Mouse (Mus musculus): ENCODE results near the gene Fgd1. TPM values are rescaled to one million over a fixed set of nuclear protein-coding genes. Genes with fewer than 3 reads are reported as not detected.

Gene Fgd1
- polyA plus RNA-seq, 1 experiment, result 2.2 TPM

DNA sequence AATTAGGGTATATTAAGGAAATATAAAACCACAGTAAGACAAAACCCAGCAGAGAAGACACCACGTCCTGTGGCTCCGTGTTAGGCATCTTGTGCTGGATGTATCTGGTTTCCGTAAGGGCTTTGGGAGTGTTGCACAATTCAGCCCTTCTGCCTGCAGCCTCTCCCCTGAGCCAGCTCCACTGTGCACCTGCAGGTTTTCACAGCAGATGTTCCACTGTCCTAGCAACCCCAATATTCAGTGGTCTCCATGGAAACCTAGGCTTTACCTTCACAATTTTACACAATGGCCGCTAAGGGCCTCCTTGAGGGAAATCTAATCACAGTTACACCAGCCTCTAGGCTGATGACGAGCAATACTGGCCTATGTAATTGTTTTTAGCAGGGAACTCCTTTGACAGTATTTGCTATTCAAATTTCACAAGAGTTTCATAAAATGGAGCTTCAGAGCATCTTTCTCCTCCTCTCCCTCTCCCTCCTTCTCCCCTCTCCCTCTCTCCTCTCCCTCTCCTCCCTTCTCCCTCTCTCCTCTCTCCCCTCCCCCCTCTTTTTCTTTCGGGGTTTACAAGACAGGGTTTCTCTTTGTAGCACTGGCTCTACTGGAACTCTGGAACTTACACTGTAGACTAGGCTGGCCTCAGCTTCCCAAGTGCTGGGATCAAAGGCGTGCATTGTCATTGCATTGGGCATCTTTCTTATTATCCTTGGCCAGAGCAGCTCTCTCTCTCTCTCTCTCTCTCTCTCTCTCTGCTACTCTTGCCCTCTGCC, 61.5 kb downstream of the Fgd1 start:
- WGBS, result 63% methylated on average over 7 of the region's 7 CpGs
- TF ChIP-seq CTCF (IDR thresholded peaks at IDR 0.05; ENCODE audit: control insufficient read depth, insufficient read depth, low read length) (no peak), POLR2A (IDR thresholded peaks at IDR 0.05; ENCODE audit: borderline replicate concordance, control insufficient read depth, low read depth, low read length) (no peak)
- H3K4me3 ChIP-seq (replicated peaks; ENCODE audit: control insufficient read depth, low read depth, low read length), result no peak overlapping the region
- H3K27ac ChIP-seq (ENCODE audit: control insufficient read depth, insufficient read depth, low read depth, low read length, poor library complexity), result no peak overlapping the region
- no peaks in the 10 kb centered on the region for H3K4me1 ChIP-seq (ENCODE audit: control insufficient read depth, insufficient read depth, low read length)

DNA sequence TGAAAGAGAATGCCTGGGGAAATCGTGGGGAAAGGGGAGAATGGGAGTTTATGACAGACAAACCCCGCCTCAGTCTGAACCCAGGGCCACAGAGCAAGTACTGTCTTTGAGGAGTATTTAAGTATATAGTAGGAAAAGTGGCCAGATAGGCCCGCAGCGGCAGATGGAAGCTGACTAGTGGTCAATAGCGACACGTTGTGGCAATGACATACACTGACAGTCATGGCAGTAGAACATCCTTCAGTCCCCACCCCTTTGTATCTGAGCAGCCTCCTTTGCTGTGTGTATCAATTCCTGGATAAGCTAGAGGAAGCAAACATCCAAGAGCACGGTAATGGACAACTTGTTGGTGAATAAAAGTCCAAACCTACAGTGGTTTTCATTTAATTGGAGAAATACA, 70.8 kb downstream of the Fgd1 start:
- Histone ChIP-seq H3K27ac (ENCODE audit: control insufficient read depth, insufficient read depth, low read depth, low read length, poor library complexity) (no peak overlapping the region), H3K4me1 (ENCODE audit: control insufficient read depth, insufficient read depth, low read length) (no peaks in the 10 kb centered on the region), H3K4me3 (replicated peaks; ENCODE audit: control insufficient read depth, low read depth, low read length) (no peak overlapping the region)
- TF ChIP-seq POLR2A (IDR thresholded peaks at IDR 0.05; ENCODE audit: borderline replicate concordance, control insufficient read depth, low read depth, low read length) (no peak), CTCF (IDR thresholded peaks at IDR 0.05; ENCODE audit: control insufficient read depth, insufficient read depth, low read length) (peak; percentile 42; the same call in 1 of the 2 replicates)
- WGBS, result 13% methylated on average over 7 of the region's 7 CpGs

- Histone ChIP-seq H3K4me3 (replicated peaks; ENCODE audit: control insufficient read depth, low read depth, low read length) (no peak overlapping the region), H3K4me1 (ENCODE audit: control insufficient read depth, insufficient read depth, low read length) (no peaks in the 10 kb centered on the region), H3K27ac (ENCODE audit: control insufficient read depth, insufficient read depth, low read depth, low read length, poor library complexity) (no peak overlapping the region)
- no peak for TF ChIP-seq CTCF (IDR thresholded peaks at IDR 0.05; ENCODE audit: control insufficient read depth, insufficient read depth, low read length)
- no peak for TF ChIP-seq POLR2A (IDR thresholded peaks at IDR 0.05; ENCODE audit: borderline replicate concordance, control insufficient read depth, low read depth, low read length)
- WGBS, result 7% methylated on average over 2 of the region's 2 CpGs
Observed at GRCm38 (mm10) chrX:151117432-151117831, 71.5 kb downstream of the Fgd1 start.

DNA sequence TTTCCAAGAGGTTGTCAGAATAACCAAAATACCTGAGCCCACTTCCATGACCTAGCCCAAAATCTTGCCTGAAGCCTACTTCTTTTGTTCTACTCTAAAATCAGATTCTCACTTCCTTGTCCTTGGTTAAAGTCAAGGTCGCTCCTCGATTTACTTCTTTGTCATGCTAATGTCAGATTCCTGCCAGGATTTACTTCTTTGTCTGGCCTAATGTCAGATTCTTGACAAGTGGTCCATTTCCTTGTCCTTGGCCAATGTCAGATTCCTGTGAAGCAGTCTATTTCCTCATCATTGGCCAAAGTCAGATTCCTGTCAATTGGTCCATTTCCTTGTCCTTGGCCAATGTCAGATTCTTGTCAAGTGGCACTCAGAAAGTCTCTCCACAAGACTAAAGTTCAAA, 78.0 kb downstream of the Fgd1 start:
- Histone ChIP-seq H3K4me3 (replicated peaks; ENCODE audit: control insufficient read depth, low read depth, low read length) (no peak overlapping the region), H3K4me1 (ENCODE audit: control insufficient read depth, insufficient read depth, low read length) (no peaks in the 10 kb centered on the region), H3K27ac (ENCODE audit: control insufficient read depth, insufficient read depth, low read depth, low read length, poor library complexity) (no peak overlapping the region)
- TF ChIP-seq POLR2A (IDR thresholded peaks at IDR 0.05; ENCODE audit: borderline replicate concordance, control insufficient read depth, low read depth, low read length) (no peak), CTCF (IDR thresholded peaks at IDR 0.05; ENCODE audit: control insufficient read depth, insufficient read depth, low read length) (no peak)
- WGBS, result 83% methylated on average over 2 of the region's 2 CpGs

GRCm38 (mm10) chrX:151130493-151130892, 84.5 kb downstream of the Fgd1 start:
- WGBS, result 75% methylated on average over 3 of the region's 3 CpGs
- Histone ChIP-seq H3K4me1 (ENCODE audit: control insufficient read depth, insufficient read depth, low read length) (no peaks in the 10 kb centered on the region), H3K27ac (ENCODE audit: control insufficient read depth, insufficient read depth, low read depth, low read length, poor library complexity) (no peak overlapping the region), H3K4me3 (replicated peaks; ENCODE audit: control insufficient read depth, low read depth, low read length) (no peak overlapping the region)
- TF ChIP-seq CTCF (IDR thresholded peaks at IDR 0.05; ENCODE audit: control insufficient read depth, insufficient read depth, low read length) (no peak), POLR2A (IDR thresholded peaks at IDR 0.05; ENCODE audit: borderline replicate concordance, control insufficient read depth, low read depth, low read length) (no peak)

GRCm38 (mm10) chrX:151132785-151133184, 86.8 kb downstream of the Fgd1 start:
- WGBS, result 30% methylated on average over 10 of the region's 10 CpGs

More at GRCm38 (mm10) chrX:151132785-151133184, 86.8 kb downstream of the Fgd1 start:
- TF ChIP-seq POLR2A (IDR thresholded peaks at IDR 0.05; ENCODE audit: borderline replicate concordance, control insufficient read depth, low read depth, low read length) (no peak), CTCF (IDR thresholded peaks at IDR 0.05; ENCODE audit: control insufficient read depth, insufficient read depth, low read length) (no peak)
- Histone ChIP-seq H3K4me3 (replicated peaks; ENCODE audit: control insufficient read depth, low read depth, low read length) (no peak overlapping the region), H3K27ac (ENCODE audit: control insufficient read depth, insufficient read depth, low read depth, low read length, poor library complexity) (no peak overlapping the region), H3K4me1 (ENCODE audit: control insufficient read depth, insufficient read depth, low read length) (no peaks in the 10 kb centered on the region)

Other genes starting within 250 kb of the Fgd1 start
- gene Maged2, start 231.8 kb upstream of the Fgd1 start, polyA plus RNA-seq (2011; ENCODE audit: insufficient read depth, insufficient read length, low replicate concordance, missing spikeins), result 6.8 and 8.3 TPM in 2 replicates
- 5.9 and 12.1 TPM in 2 replicates for gene Gnl3l, start 28.8 kb upstream of the Fgd1 start, polyA plus RNA-seq (2011; ENCODE audit: insufficient read depth, insufficient read length, low replicate concordance, missing spikeins)
- 11.8 and 19.4 TPM in 2 replicates for gene Tsr2, start 50.4 kb downstream of the Fgd1 start, polyA plus RNA-seq (2011; ENCODE audit: insufficient read depth, insufficient read length, low replicate concordance, missing spikeins)
- gene Wnk3, start 151.9 kb downstream of the Fgd1 start, polyA plus RNA-seq (2011; ENCODE audit: insufficient read depth, insufficient read length, low replicate concordance, missing spikeins), result 0.32 and 0.40 TPM in 2 replicates